Mouse (Mus musculus) erythroblast, embryonic 14.5 days (primary cell): ENCODE data around the gene Macf1.

Source experiments
- GATA1 ChIP-seq: IDR thresholded peaks from 2 replicates; pipeline ENCODE4 v1.6.1; 2012; ENCODE audit warnings: low read length, inconsistent platforms, mixed read lengths
- TAL1 ChIP-seq: IDR thresholded peaks from 3 replicates; pipeline ENCODE4 v1.6.1; 2012; ENCODE audit warnings: low read length, inconsistent platforms, mixed read lengths

DNA sequence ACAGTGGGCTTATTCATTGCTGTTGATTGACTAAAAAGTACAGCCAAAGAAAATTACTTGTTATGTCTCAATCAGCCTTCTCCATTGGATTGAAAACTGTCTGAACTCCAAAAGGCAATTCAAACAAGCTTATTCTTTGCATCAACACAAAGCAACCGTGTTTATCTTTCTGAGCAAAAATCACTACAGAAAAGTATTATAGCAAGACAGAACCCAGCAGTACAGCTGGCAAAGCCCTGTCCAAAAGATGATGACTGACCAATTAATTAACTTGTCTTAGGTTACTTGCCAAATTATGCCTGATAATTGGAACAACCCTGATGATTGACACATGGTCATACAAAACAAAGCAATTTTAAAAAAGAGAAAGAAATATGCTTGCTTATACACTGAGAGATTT lies 26.0 kb downstream of the Macf1 start:
- TF ChIP-seq GATA1, result no peak
- no peak for TF ChIP-seq TAL1
